Mouse (Mus musculus) hindbrain, embryonic 11.5 days (tissue): ENCODE results near the gene Rtkn. TPM values are rescaled to one million over a fixed set of nuclear protein-coding genes. Genes with fewer than 3 reads are reported as not detected.

Experiments used
- ATAC-seq: fragments of 200-750 bp; cut with Nextera tagmentation; 2 replicates; pipeline ENCODE4 v1.8.0; 2017; ENCODE audit warnings: mild to moderate bottlenecking, moderate TSS enrichment, moderate library complexity; ENCODE audit not compliant: low FRiP score
- DNase-seq: peaks from one replicate; pipeline ENCODE4 v3.0.0-alpha.2; 2015; ENCODE audit warnings: low spot score
- H3K27ac ChIP-seq: fragments of 300-500 bp; sonication (generic); 2 replicates; pipeline ENCODE4 v1.5.1; 2014; ENCODE audit warnings: mild to moderate bottlenecking, low read depth, low read length
- H3K27me3 ChIP-seq: fragments of 300-500 bp; sonication (generic); 2 replicates; pipeline ENCODE4 v1.6.1; 2014; ENCODE audit warnings: mild to moderate bottlenecking, low read length, moderate library complexity, mixed read lengths; ENCODE audit not compliant: control insufficient read depth, insufficient read depth
- H3K36me3 ChIP-seq: fragments of 300-500 bp; sonication (generic); 2 replicates; pipeline ENCODE4 v1.6.1; 2014; ENCODE audit warnings: mild to moderate bottlenecking, low read length, moderate library complexity, mixed read lengths; ENCODE audit not compliant: control insufficient read depth, insufficient read depth
- H3K4me1 ChIP-seq: fragments of 300-500 bp; sonication (generic); replicated peaks from 2 replicates; pipeline ENCODE4 v1.6.1; 2014; ENCODE audit warnings: low read length, mixed read lengths; ENCODE audit not compliant: control insufficient read depth, insufficient read depth
- H3K4me2 ChIP-seq: fragments of 300-500 bp; sonication (generic); replicated peaks from 2 replicates; pipeline ENCODE4 v1.6.1; 2014; ENCODE audit warnings: mild to moderate bottlenecking, low read depth, low read length
- H3K4me3 ChIP-seq: fragments of 300-500 bp; sonication (generic); 2 replicates; pipeline ENCODE4 v1.5.1; 2014; ENCODE audit warnings: low read depth, low read length
- H3K9ac ChIP-seq: fragments of 300-500 bp; sonication (generic); 2 replicates; pipeline ENCODE4 v1.6.1; 2014; ENCODE audit warnings: low read depth, low read length
- H3K9me3 ChIP-seq: fragments of 300-500 bp; sonication (generic); 2 replicates; pipeline ENCODE4 v1.6.1; 2016; ENCODE audit warnings: low read length; ENCODE audit not compliant: control insufficient read depth
- WGBS: fragments of 180-500 bp; shearing (Covaris S2); extraction: QIAGEN DNeasy Blood & Tissue Kit; methylation state at CpG from one replicate; pipeline ENCODE4 v1.1.7; 2014; 5-methylcytosine and 5-hydroxymethylcytosine counted together
- polyA plus RNA-seq: library from polyadenylated mRNA; unstranded; fragments of >200 nt; fragmentation: Nextera tagmentation; extraction: Ambion mirVana; gene quantifications from 2 replicates; pipeline ENCODE4 v1.2.1, GENCODE M21; 2014

Rtkn gene
- polyA plus RNA-seq, 1 experiment from 2014 or later, result 17.7 TPM

DNA sequence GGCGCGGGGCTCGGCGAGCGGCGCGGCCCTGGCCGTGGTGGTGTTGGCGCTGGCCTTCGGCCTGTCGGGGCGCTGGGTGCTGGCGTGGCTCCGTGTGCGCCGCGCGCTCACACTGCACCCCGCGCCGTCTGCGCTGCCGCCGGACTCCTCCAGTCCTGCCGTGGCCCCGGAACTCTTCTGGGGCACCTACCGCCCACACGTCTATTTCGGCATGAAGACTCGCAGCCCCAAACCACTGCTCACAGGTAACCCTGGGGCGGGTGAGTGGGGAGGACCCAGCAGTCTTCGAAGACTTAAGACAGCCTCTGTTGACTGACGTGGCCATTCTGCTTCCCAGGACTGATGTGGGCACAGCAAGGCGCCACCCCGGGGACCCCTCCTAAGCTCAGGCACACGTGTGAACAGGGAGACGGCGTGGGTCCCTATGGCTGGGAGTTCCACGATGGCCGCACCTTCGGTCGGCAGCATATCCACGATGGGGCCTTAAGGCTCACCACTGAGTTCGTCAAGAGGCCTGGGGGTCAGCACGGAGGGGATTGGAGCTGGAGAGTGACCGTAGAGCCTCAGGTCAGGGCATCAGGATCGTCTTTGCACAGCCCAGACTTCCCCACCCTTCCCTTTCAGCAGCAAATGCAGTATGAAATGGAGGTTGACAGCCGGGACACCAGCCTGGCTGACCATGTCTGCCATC lies 19.4 kb upstream of the Rtkn start:
- DNase-seq, result peak; percentile 52
- H3K27me3 ChIP-seq, result no peaks in the 10 kb centered on the region
- H3K9ac ChIP-seq, result peak overlapping the region; percentile 88
- peak overlapping the region; percentile 88 for H3K4me3 ChIP-seq
- H3K9me3 ChIP-seq, result no peaks in the 10 kb centered on the region
- 3% methylated on average over 33 of the region's 48 CpGs for WGBS
- peak; percentile 42 for ATAC-seq
- peak overlapping the region; percentile 75 for H3K27ac ChIP-seq
- H3K4me1 ChIP-seq, result peaks cover 9% of the 10 kb centered on the region; the same call in 1 of the 2 replicates
- H3K4me2 ChIP-seq, result peak overlapping the region; percentile 83
- 0 out of 2 replicates have a peak, but pooled peaks cover 7% of the 10 kb centered on the region for H3K36me3 ChIP-seq

DNA sequence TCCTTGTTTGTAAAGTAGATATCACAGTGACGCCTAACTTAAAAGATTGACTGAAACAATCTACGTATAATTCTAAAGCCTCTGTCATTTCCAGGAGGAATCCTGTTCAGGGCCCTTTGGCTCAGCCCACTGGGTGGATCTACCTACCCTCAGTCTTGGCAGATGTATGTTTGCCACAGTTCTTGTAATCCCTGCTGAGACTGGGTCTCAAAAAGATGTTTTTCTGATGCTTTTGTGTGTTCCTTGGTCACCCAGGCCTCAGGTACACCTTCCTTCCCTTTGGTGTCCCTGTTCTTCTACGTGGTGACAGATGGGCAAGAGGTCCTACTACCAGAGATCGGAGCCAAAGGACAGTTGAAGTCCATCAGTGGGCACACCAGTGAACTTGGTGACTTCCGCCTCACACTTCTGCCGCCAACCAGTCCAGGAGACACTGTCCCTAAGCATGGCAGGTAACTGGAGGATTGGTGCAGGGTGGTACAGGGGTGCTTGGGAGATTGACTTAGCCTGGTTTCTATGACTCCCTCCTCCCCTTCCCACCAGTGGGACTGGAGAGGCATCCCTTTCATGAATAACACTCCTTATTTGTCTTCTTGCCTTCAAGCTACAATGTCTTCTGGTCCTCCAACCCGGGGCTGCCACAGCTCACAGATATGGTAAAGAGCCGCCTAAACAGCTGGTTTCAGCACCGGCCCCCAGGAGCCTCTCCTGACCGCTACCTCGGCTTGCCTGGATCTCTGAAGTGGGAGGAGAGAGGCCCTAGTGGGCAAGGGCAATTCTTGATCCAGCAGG lies 18.7 kb upstream of the Rtkn start:
- H3K9me3 ChIP-seq, result no peaks in the 10 kb centered on the region
- 81% methylated on average over 11 of the region's 11 CpGs for whole genome bisulfite sequencing
- H3K9ac ChIP-seq, result peak overlapping the region; percentile 88
- ATAC-seq (no peak), DNase-seq (no peak)
- H3K4me2 ChIP-seq, result peak overlapping the region; percentile 83
- H3K4me3 ChIP-seq, result peak overlapping the region; percentile 88
- no peaks in the 10 kb centered on the region for H3K27me3 ChIP-seq
- no peak overlapping the region for H3K27ac ChIP-seq
- H3K4me1 ChIP-seq, result peaks cover 9% of the 10 kb centered on the region; the same call in 1 of the 2 replicates
- H3K36me3 ChIP-seq, result 0 out of 2 replicates have a peak, but pooled peaks cover 7% of the 10 kb centered on the region

DNA sequence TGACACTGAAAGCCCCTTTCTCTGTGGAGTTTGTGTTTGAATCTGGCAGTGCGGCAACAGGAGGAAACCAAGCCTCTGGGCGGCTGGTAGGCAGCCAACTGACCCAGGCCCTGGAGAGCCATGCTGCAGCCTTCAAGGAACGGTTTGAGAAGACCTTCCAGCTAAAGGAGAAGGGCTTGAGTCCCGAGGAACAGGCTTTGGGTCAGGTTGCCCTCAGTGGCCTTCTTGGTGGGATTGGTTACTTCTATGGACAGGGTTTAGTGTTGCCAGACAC lies 18.2 kb upstream of the Rtkn start:
- Histone ChIP-seq H3K27me3 (no peaks in the 10 kb centered on the region), H3K9me3 (no peaks in the 10 kb centered on the region), H3K4me1 (peaks cover 9% of the 10 kb centered on the region; the same call in 1 of the 2 replicates), H3K27ac (no peak overlapping the region), H3K4me2 (no peak overlapping the region), H3K4me3 (no peak overlapping the region), H3K9ac (no peak overlapping the region), H3K36me3 (0 out of 2 replicates have a peak, but pooled peaks cover 7% of the 10 kb centered on the region)
- ATAC-seq (no peak), DNase-seq (no peak)
- 90% methylated on average over 4 of the region's 4 CpGs for WGBS

DNA sequence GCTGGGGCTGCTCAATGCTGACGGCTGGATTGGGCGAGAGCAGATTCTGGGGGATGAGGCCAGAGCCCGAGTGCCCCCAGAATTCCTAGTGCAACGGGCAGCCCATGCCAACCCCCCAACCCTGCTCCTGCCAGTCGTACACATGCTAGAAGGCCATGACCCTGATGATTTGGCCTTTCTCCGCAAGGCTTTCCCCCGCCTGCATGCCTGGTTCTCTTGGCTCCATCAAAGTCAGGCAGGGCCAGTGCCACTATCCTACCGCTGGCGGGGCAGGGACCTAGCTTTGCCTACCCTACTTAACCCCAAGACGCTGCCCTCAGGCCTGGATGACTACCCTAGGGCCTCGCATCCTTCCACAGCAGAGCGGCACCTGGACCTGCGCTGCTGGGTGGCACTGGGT lies 17.6 kb upstream of the Rtkn start:
- DNase-seq (no peak), ATAC-seq (no peak)
- no peaks in the 10 kb centered on the region for H3K9me3 ChIP-seq
- no peak overlapping the region for H3K9ac ChIP-seq
- no peaks in the 10 kb centered on the region for H3K27me3 ChIP-seq
- peaks cover 9% of the 10 kb centered on the region; the same call in 1 of the 2 replicates for H3K4me1 ChIP-seq
- no peak overlapping the region for H3K27ac ChIP-seq
- 0 out of 2 replicates have a peak, but pooled peaks cover 7% of the 10 kb centered on the region for H3K36me3 ChIP-seq
- no peak overlapping the region for H3K4me2 ChIP-seq
- no peak overlapping the region for H3K4me3 ChIP-seq
- WGBS, result 93% methylated on average over 13 of the region's 13 CpGs

DNA sequence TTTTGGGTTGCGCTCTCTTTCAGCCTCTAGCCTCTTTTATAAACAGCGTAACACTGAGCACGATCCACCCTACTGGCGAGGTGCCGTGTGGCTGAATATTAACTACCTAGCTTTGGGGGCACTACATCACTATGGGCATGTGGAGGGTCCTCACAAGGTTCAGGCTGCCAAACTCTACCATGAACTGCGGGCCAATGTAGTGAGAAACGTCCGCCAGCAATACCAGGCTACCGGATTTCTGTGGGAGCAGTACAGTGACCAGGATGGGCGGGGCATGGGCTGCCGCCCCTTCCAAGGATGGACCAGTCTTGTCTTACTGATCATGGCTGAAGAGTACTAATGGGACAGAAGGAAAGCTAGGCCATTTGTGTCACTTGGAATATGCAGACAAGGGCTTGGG lies 16.9 kb upstream of the Rtkn start:
- ATAC-seq (no peak), DNase-seq (no peak)
- H3K4me1 ChIP-seq, result peaks cover 14% of the 10 kb centered on the region; the same call in 1 of the 2 replicates
- H3K4me2 ChIP-seq, result no peak overlapping the region
- no peaks in the 10 kb centered on the region for H3K9me3 ChIP-seq
- no peaks in the 10 kb centered on the region for H3K27me3 ChIP-seq
- 85% methylated on average over 11 of the region's 11 CpGs for WGBS
- H3K9ac ChIP-seq, result 0 out of 2 replicates have a peak overlapping the region, but pooled peaks have one; percentile 27
- no peak overlapping the region for H3K4me3 ChIP-seq
- H3K27ac ChIP-seq, result no peak overlapping the region
- 0 out of 2 replicates have a peak, but pooled peaks cover 7% of the 10 kb centered on the region for H3K36me3 ChIP-seq

DNA sequence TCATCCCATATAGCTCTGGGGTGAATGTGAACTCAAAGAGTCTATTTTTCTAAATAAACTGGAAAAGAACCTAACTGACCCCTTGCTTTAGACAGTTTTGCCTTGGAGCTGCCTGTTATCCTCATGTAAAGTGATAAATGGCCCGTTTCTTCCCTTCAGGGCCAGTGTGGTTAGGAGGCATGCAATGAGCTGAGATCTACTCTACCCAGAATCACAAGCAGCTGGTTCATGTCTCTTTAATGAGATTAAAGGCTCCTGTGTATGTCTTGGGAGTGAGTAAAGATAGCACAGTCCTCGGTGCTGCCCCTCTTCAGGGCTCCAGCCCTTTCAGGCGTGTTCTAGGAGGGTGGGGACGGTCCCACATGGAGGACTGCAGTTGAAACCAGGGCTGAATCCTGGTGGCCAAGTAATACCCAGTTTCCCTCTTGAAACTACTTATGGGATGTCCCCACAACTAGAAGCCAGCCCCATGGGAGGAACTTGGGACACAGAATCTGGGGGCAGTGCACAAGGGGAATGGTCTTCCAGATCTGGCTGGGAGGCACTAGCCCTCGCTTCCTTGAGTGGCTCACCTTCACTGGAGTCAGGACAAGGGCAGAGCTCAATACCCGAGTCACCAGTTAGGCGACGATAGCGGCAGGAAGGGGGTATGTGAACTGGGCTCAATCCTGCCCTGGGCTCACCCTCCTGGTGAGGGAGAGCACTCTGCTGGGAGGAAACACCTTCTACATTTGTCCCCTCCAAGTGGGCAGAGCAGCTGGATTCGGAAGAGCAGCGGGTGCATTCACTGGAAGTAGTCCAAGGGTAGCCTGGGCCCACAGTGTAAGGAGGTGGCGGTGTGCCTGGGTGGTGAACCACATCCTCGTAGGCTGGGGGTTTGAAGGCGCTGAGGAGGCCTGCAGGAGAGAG lies 16.2 kb upstream of the Rtkn start:
- peak overlapping the region; percentile 91; the same call in 1 of the 2 replicates for H3K9ac ChIP-seq
- peaks cover 14% of the 10 kb centered on the region; the same call in 1 of the 2 replicates for H3K4me1 ChIP-seq
- no peaks in the 10 kb centered on the region for H3K9me3 ChIP-seq
- 0 out of 2 replicates have a peak, but pooled peaks cover 7% of the 10 kb centered on the region for H3K36me3 ChIP-seq
- no peak for DNase-seq
- no peak overlapping the region for H3K4me2 ChIP-seq
- no peak for ATAC-seq
- H3K27me3 ChIP-seq, result no peaks in the 10 kb centered on the region
- 0 out of 2 replicates have a peak overlapping the region, but pooled peaks have one; percentile 2 for H3K4me3 ChIP-seq
- 87% methylated on average over 14 of the region's 14 CpGs for WGBS
- no peak overlapping the region for H3K27ac ChIP-seq

DNA sequence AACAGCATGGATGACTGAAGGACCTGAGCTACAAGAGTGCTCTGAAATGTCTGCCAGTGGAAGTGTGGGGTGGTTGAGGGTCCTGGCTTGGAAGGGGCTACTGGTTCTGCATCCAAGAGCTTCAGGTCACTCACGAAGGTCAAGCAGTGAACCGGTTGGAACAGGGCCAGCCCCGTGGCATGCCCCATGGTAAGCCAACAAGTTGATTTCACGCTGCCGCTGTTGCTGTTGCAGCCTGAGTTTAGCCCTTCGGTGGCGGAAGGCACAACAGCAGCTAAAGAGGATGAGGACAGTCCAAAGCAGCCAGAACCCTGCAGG lies 15.6 kb upstream of the Rtkn start:
- H3K9ac ChIP-seq, result peak overlapping the region; percentile 91; the same call in 1 of the 2 replicates
- peak overlapping the region; percentile 81 for H3K4me2 ChIP-seq
- 0 out of 2 replicates have a peak, but pooled peaks cover 7% of the 10 kb centered on the region for H3K36me3 ChIP-seq
- H3K27ac ChIP-seq, result no peak overlapping the region
- H3K27me3 ChIP-seq, result no peaks in the 10 kb centered on the region
- DNase-seq, result no peak
- no peaks in the 10 kb centered on the region for H3K9me3 ChIP-seq
- peak overlapping the region; percentile 72 for H3K4me3 ChIP-seq
- no peak for ATAC-seq
- H3K4me1 ChIP-seq, result peaks cover 17% of the 10 kb centered on the region; the same call in 1 of the 2 replicates
- 67% methylated on average over 7 of the region's 7 CpGs for WGBS
